Mouse (Mus musculus): ENCODE results near the gene Pgbd1. TPM values are rescaled to one million over a fixed set of nuclear protein-coding genes. Genes with fewer than 3 reads are reported as not detected.

Gene Pgbd1
- total RNA-seq, 2 experiments from 2014 or later, result 0.39 to 0.44 TPM

Small RNA genes within 50 kb of the gene (microRNA-seq; reads per million reads assigned to microRNA genes)
- gene Mir1896 (not detected), gene Mir6942 (0.83 reads per million)

Other genes starting within 250 kb of the Pgbd1 start
- gene Gpx5, start 148.3 kb downstream of the Pgbd1 start, total RNA-seq (2021), result not detected
- not detected for gene Gpx6, start 128.9 kb downstream of the Pgbd1 start, total RNA-seq (2021)
- gene Olfr1367, start 94.1 kb downstream of the Pgbd1 start, total RNA-seq (2021), result not detected
- 1 to 10 TPM; 5.0 to 5.4 TPM for gene Zscan12, start 78.2 kb downstream of the Pgbd1 start, total RNA-seq (2021)
- 10 to 100 TPM; 28.3 to 30.6 TPM for gene Zkscan3, start 38.3 kb downstream of the Pgbd1 start, total RNA-seq (2021)
- gene Zscan26, start 12.7 kb upstream of the Pgbd1 start, total RNA-seq (2021), result 10 to 100 TPM; 20.2 to 21.8 TPM
- gene Nkapl, start 27.5 kb upstream of the Pgbd1 start, total RNA-seq (2021), result under 1 TPM; 0.39 to 0.75 TPM
- 1 to 10 TPM; 1.3 to 1.6 TPM for gene Zkscan4, start 37.8 kb upstream of the Pgbd1 start, total RNA-seq (2021)
- not detected for gene Gm10065, start 38.4 kb upstream of the Pgbd1 start, total RNA-seq (2021)
- 10 to 100 TPM; 26.8 TPM for gene AK157302, start 54.2 kb upstream of the Pgbd1 start, total RNA-seq (2021)
- 100 to 1,000 TPM; 251 to 252 TPM for gene Gm11273, start 60.4 kb upstream of the Pgbd1 start, total RNA-seq (2021)
- gene Zkscan8, start 90.1 kb upstream of the Pgbd1 start, total RNA-seq (2021), result 10 to 100 TPM; 10.5 to 11.1 TPM
- not detected for gene Olfr1366, start 101.8 kb upstream of the Pgbd1 start, total RNA-seq (2021)
- not detected for gene Olfr1535, start 118.8 kb upstream of the Pgbd1 start, total RNA-seq (2021)
- gene Olfr1364, start 140.7 kb upstream of the Pgbd1 start, total RNA-seq (2021), result not detected
- not detected for gene Olfr1362, start 173.0 kb upstream of the Pgbd1 start, total RNA-seq (2021)
- gene Olfr11, start 201.5 kb upstream of the Pgbd1 start, total RNA-seq (2021), result not detected
- gene Olfr1361, start 222.3 kb upstream of the Pgbd1 start, total RNA-seq (2021), result not detected
- not detected for gene Olfr1360, start 236.3 kb upstream of the Pgbd1 start, total RNA-seq (2021)